Mouse (Mus musculus) liver, adult 2 months (tissue): ENCODE measurements around the gene Apoa2. TPM values are rescaled to one million over a fixed set of nuclear protein-coding genes. Genes with fewer than 3 reads are reported as not detected.

Experiments
- DNase-seq: peaks from one replicate; pipeline ENCODE4 v3.0.0-alpha.2; 2011; ENCODE audit warnings: low read depth, low spot score; ENCODE audit errors: extremely low read depth
- H3K27ac ChIP-seq: fragments of 200-500 bp; replicated peaks from 2 replicates; pipeline ENCODE4 v1.5.1; 2012; ENCODE audit warnings: low read depth, mild to moderate bottlenecking, control low read depth, inconsistent platforms, low read length; ENCODE audit not compliant: insufficient read depth
- H3K27me3 ChIP-seq: fragments of 200-500 bp; 2 replicates; pipeline ENCODE4 v1.6.1; 2012; ENCODE audit warnings: mild to moderate bottlenecking, moderate library complexity, low read length, inconsistent platforms; ENCODE audit not compliant: control insufficient read depth, insufficient read depth
- H3K36me3 ChIP-seq: fragments of 200-500 bp; 2 replicates; pipeline ENCODE4 v1.6.1; 2012; ENCODE audit warnings: low read length, inconsistent platforms; ENCODE audit not compliant: control insufficient read depth, insufficient read depth
- H3K4me1 ChIP-seq: fragments of 200-500 bp; 2 replicates; pipeline ENCODE4 v1.6.1; 2011; ENCODE audit warnings: low read length; ENCODE audit not compliant: control insufficient read depth, insufficient read depth
- H3K4me3 ChIP-seq: fragments of 200-500 bp; 2 replicates; pipeline ENCODE4 v1.5.1; 2011; ENCODE audit warnings: low read depth, mild to moderate bottlenecking, control low read depth, low read length, moderate library complexity; ENCODE audit not compliant: insufficient read depth
- H3K79me2 ChIP-seq: fragments of 200-500 bp; 2 replicates; pipeline ENCODE4 v1.6.1; 2012; ENCODE audit warnings: inconsistent platforms, mild to moderate bottlenecking, low read length, moderate library complexity; ENCODE audit not compliant: control insufficient read depth, insufficient read depth
- H3K9ac ChIP-seq: fragments of 200-500 bp; 2 replicates; pipeline ENCODE4 v1.6.1; 2012; ENCODE audit warnings: low read depth, mild to moderate bottlenecking, control low read depth, inconsistent platforms, low read length
- CTCF ChIP-seq: fragments of 200-500 bp; IDR thresholded peaks from 2 replicates; pipeline ENCODE4 v1.5.1; 2011; ENCODE audit warnings: low read depth, low read length, control low read depth
- POLR2A ChIP-seq: fragments of 200-500 bp; IDR thresholded peaks from 2 replicates; pipeline ENCODE4 v1.6.1; 2011; ENCODE audit warnings: low read length, control low read depth; ENCODE audit not compliant: insufficient read depth; ENCODE audit errors: extremely low read depth
- WGBS: fragments of 180-500 bp; shearing (Covaris S2); methylation state at CpG from one replicate; pipeline ENCODE4 v1.1.7; 2018; 5-methylcytosine and 5-hydroxymethylcytosine counted together
- polyA plus RNA-seq: library from polyadenylated mRNA; depleted of rRNA; stranded (reverse); fragments of >200 nt; gene quantifications from 2 replicates; pipeline ENCODE4 v1.2.3, GENCODE M21; 2012
- total RNA-seq: library from RNA; depleted of rRNA; stranded (reverse); fragments of >200 nt; gene quantifications from 2 replicates; pipeline ENCODE4 v1.2.3, GENCODE M21; 2014

Gene Apoa2
- total and polyA plus RNA-seq, 2 experiments = 18,176 to 29,095 TPM

- H3K79me2 ChIP-seq = 0 out of 2 replicates have a peak, but pooled peaks cover 2% of the 10 kb centered on the region
- no peak overlapping the region for H3K27ac ChIP-seq
- no peak overlapping the region for H3K9ac ChIP-seq
- H3K4me3 ChIP-seq = no peak overlapping the region
- H3K4me1 ChIP-seq = peaks cover 11% of the 10 kb centered on the region
- 95% methylated on average over 1 of the region's 1 CpGs for WGBS
- no peaks in the 10 kb centered on the region for H3K27me3 ChIP-seq
- no peaks in the 10 kb centered on the region for H3K36me3 ChIP-seq
- no peak for DNase-seq
- no peak for TF ChIP-seq POLR2A
- TF ChIP-seq CTCF = no peak
Observed at GRCm38 (mm10) chr1:171200769-171201168, 24.1 kb upstream of the Apoa2 start.

DNA sequence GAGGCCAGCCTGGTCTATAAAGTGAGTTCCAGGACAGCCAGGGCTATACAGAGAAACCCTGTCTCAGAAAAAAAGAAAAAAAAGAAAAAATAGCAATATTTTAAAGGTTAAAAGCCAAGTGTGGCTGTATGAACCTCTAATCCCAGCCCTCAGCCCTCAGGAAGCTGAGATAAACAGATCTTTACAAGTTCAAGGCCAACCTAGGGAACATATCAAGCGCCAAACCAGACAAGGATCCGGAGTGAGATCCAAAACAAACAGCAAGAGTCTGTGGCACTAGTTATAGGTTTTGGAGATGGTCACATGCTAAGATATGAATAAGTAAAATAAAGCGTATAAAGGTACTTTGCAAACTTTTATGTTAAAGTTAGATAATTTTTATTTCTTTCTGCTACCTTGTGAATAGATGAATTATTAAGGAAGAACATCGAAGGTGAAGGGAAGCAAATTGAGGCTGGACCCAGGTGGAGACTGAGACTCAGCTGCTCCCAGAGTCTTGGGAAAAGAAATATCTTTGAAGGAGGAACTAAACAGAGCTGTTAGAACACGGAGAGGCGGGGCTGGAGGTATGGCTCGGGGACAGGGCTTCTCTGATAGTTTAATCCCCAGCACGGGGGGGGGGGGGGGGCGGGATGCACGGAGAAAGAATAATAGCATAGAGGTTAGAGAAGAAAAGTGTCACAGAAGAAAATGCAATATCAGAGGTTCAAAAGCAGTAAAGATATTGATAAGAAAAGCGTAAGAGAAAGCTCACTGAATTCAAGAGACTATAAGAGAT lies 21.2 kb upstream of the Apoa2 start:
- peaks cover 9% of the 10 kb centered on the region for H3K4me1 ChIP-seq
- no peaks in the 10 kb centered on the region for H3K27me3 ChIP-seq
- WGBS = 16% methylated on average over 11 of the region's 11 CpGs
- no peak overlapping the region; the same call in 1 of the 2 replicates for H3K4me3 ChIP-seq
- H3K36me3 ChIP-seq = no peaks in the 10 kb centered on the region
- peak; percentile 96 for DNase-seq
- H3K79me2 ChIP-seq = no peaks in the 10 kb centered on the region
- peak overlapping the region; percentile 90 for H3K27ac ChIP-seq
- H3K9ac ChIP-seq = peak overlapping the region; percentile 56; the same call in 1 of the 2 replicates
- no peak for TF ChIP-seq CTCF
- TF ChIP-seq POLR2A = no peak

DNA sequence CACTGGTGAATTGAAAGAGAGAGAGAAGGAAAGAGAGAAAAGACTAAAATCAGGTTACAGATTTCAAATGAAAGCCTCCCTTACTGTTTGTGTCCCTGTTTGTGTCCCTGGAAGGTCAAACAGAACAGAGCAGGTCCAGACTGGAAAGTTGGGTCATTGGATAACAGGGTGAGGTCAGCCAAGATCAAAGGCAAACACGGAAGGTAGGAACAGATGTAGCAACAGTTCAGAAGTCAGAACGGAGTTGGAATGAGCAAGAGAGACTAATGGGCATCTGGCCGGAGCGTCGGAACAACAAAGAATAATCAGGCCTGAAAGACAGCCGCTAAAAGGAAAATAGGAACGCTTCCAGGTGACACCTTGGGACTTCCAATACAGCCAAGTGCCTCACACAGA lies 20.6 kb upstream of the Apoa2 start:
- peaks cover 9% of the 10 kb centered on the region for H3K4me1 ChIP-seq
- 22% methylated on average over 7 of the region's 7 CpGs for WGBS
- DNase-seq = peak; percentile 100
- H3K79me2 ChIP-seq = no peaks in the 10 kb centered on the region
- TF ChIP-seq CTCF = no peak
- TF ChIP-seq POLR2A = no peak
- no peaks in the 10 kb centered on the region for H3K36me3 ChIP-seq
- H3K27ac ChIP-seq = no peak overlapping the region
- no peaks in the 10 kb centered on the region for H3K27me3 ChIP-seq
- no peak overlapping the region for H3K9ac ChIP-seq
- H3K4me3 ChIP-seq = no peak overlapping the region

DNA sequence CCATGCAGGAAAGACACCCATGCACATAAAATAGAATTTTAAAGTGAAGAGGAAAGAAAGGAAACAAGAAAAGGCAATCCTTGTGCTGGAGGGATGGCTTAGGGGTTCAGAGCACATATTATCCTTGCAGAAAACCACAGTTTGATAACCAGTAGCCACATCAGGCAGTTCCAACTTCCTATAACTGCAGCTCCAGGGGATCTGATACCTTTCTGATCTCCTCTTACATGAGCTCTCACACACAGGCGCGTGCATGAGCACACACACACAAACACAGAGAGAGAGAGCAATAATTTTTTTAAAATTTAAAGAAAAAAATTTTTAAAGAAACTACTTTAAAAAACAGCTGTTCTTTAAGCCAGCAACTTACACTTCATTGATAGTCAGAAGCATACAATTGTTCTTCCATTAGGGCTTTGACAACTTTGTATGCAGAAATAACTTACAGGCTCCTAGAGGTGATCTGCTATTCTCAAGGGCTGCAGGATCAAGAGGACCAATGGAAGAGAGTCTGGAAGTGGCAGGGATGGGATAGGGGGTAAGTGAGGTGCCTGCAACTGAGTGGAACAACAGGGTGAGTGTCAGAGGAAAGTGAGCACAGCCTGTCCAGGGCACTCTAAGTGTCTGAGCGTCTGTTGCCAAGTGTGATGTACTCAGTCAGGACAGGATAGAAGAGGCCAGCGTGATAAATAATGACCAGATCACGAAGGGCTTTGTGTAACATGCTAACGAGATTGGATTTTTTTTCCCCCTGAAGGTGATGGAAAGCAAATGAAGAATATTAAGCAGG lies 19.0 kb upstream of the Apoa2 start:
- TF ChIP-seq CTCF = no peak
- TF ChIP-seq POLR2A = no peak
- H3K9ac ChIP-seq = no peak overlapping the region
- H3K27me3 ChIP-seq = no peaks in the 10 kb centered on the region
- no peak for DNase-seq
- H3K27ac ChIP-seq = no peak overlapping the region
- no peak overlapping the region for H3K4me3 ChIP-seq
- H3K79me2 ChIP-seq = no peaks in the 10 kb centered on the region
- peaks cover 9% of the 10 kb centered on the region for H3K4me1 ChIP-seq
- H3K36me3 ChIP-seq = no peaks in the 10 kb centered on the region
- WGBS = 79% methylated on average over 6 of the region's 6 CpGs

DNA sequence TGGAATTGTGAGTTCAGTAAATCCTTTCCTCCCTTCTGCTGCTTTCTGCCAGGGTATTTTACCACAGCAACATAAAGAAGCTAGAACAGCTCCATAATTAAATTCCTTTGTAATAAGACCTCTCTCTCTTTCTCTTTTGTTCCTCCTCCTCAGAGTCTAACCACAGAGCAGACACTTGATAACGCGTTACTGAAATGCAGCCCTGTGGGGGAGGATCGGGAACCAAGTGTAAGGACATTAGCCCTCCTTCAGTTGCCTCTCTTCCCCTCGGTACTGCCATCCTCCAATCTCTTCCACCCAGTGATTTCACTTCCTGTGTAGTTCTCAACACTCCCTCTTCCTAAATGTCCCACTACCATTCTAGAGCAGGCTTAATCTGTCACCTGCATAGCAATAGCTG lies 15.4 kb upstream of the Apoa2 start:
- H3K79me2 ChIP-seq = no peaks in the 10 kb centered on the region
- H3K9ac ChIP-seq = no peak overlapping the region
- 88% methylated on average over 4 of the region's 4 CpGs for WGBS
- no peak for TF ChIP-seq POLR2A
- TF ChIP-seq CTCF = no peak
- H3K4me1 ChIP-seq = peaks cover 12% of the 10 kb centered on the region
- H3K27me3 ChIP-seq = no peaks in the 10 kb centered on the region
- H3K4me3 ChIP-seq = no peak overlapping the region
- H3K27ac ChIP-seq = no peak overlapping the region
- no peak for DNase-seq
- H3K36me3 ChIP-seq = no peaks in the 10 kb centered on the region
